Mouse (Mus musculus) B cell, adult 2 months (primary cell): Measurements from ENCODE around the gene Gse1.

ENCODE experiments used
- DNase-seq, 2 experiments: peaks; one replicate each; pipeline ENCODE4 v3.0.0; 2022

Gse1 gene

GRCm38 (mm10) chr8:120463918-120464584 lies 235.8 kb downstream of the Gse1 start:
- DNase-seq, result peak; percentile 65 to 75

DNA sequence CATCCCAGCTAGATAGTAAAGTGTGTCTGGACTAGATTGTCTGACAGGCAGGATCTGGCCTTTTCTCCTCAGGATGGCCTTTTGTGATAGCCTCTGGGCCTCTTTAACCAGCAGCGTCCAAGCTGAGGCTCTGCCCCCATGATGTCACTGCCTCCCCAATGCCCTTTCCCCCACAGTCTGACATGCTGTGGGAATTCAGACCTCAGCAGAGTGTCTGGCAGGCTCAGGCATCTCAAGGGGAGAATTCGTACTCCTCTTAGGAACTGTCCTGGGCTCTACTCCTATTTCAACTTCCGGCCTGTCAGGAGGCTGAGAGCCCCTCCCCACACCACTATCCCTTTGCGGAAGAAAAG lies 236.3 kb downstream of the Gse1 start:
- DNase-seq, result no peak

- no peak for DNase-seq
These were observed 237.5 kb downstream of the Gse1 start for GRCm38 (mm10) chr8:120465710-120466109.

DNA sequence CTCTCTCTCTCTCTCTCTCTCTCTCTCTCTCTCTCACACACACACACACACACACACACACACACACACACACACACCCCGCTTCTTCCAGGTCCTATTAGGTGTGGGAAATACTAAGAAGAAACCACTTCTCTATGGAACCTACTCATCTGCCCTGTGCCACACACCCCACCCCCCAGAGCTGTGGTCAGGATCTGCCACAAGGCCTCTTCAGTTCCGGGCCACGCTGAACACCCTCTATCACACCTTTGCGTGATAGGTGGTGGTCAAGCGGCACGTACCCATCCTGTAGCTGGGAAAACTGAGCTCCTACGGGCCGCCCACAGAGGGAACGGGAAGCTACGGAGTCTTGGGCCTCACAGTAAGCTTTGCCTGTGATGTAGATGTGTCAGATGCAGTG lies 238.0 kb downstream of the Gse1 start:
- DNase-seq, result no peak

GRCm38 (mm10) chr8:120467598-120467997 lies 239.3 kb downstream of the Gse1 start:
- no peak for DNase-seq

DNA sequence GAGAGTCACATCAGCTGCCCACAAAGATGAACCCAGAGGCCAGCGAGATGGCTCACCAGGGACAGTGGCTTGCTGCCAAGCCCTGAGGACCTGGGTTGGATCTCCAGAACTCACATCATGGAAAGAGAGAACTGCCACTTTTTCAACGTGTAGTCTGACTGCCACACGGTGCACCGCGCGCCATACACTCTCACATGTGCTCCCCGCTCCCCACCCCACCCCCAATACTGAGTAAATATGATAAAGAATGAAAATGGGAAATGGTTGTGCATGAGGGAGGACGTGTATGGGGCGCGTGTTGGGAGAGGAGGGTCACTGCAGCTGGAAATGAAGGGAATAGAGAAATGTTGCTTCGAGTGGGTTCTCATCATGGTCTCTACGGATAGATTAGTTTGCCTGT lies 241.9 kb downstream of the Gse1 start:
- no peak for DNase-seq

- peak; percentile 72 to 76 for DNase-seq
These were observed 242.9 kb downstream of the Gse1 start for GRCm38 (mm10) chr8:120471166-120471565.

- no peak for DNase-seq
These were observed 243.5 kb downstream of the Gse1 start for GRCm38 (mm10) chr8:120471752-120472151.

- DNase-seq, result no peak
These were observed 244.0 kb downstream of the Gse1 start for GRCm38 (mm10) chr8:120472230-120472629.

DNA sequence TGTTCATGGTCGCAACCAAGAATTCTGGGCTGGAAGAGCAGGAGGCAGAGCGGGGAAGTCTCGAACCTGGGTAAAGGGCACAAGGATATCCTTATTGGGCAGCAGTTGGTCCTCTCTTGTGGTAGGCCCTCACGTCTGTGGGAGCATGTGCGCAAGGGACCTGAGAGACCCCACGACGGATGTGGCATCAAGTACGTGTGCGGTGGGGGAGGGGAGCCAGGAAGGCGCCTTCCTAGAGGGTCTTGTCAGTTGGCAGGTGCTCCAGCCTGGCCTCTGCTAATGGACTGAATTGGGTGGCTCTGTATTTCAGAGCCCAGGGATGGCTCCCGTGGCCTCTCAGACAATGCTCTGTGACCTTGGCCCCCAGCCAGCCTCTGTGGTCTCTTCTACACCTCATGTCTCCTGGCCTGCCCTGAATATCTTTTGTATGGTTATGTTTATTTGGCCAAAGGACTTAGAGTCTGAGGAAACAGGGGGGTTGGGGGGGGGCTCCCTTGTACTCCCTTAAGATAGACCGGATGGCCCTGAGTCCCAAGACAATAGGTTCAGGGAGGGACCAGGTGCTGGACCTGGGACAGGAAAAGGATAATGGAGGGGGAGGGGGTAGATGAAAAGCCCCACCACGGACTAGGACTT lies 245.6 kb downstream of the Gse1 start:
- DNase-seq, result no peak

GRCm38 (mm10) chr8:120474496-120475235 lies 246.4 kb downstream of the Gse1 start:
- no peak for DNase-seq

GRCm38 (mm10) chr8:120475462-120476201 lies 247.4 kb downstream of the Gse1 start:
- peak; percentile 55 to 60 for DNase-seq

GRCm38 (mm10) chr8:120476711-120477575 lies 248.7 kb downstream of the Gse1 start:
- DNase-seq, result no peak

- no peak for DNase-seq
These were observed 250.5 kb downstream of the Gse1 start for GRCm38 (mm10) chr8:120478754-120479153.

GRCm38 (mm10) chr8:120479691-120480090 lies 251.4 kb downstream of the Gse1 start:
- DNase-seq, result no peak

DNA sequence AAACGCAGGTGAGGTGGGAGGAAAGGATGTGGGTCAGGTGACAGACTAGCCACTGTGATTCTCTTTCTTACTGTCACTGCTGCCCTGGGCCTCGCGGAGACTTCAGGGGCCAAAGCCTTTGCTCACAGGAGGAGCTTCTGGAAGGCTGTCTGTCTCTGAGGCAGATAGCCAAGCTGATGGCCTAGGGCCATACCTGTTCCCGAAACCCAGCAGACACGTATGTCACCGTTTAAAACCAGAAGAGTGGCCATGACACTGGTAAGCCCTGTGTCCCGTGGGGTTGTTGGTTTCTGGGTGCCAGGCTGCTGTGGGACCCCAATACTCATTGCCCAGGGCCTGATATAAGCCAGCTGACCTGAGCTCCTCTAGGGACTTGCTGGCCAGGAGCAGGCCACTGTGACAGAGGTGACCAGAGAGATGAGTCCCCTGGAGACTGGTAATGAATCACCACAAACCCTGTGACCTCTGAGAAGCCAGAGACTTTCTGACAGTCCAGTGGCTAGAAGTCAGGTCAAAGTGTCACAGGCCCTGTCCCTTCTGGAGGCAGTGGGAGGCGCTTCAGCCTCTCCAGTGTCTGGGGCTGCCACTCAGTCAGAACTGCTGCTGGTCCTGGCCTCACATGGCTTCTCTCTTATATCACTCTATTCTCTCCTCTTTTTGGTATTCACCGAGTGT lies 253.9 kb downstream of the Gse1 start:
- no peak for DNase-seq

DNA sequence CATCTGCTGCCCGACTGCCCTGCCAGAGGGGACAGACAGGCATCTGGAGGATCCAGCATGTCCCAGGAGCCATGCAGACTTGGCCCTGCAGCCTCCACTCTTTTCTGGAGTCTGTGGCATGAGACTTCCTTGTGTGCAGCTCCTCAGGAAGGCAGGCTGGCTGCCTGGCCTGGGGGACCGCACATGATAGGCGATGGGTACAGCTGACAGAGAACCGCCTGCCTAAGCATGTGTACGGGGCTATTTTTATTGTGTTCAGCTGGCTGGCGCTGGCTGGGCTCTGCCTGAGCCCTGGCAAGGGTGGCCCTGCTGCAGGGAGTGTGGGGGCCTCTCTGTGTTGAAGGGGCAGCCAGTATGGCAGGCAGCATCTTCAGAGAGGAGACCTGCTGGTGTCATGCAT lies 256.2 kb downstream of the Gse1 start:
- no peak for DNase-seq

- DNase-seq, result no peak
These were observed 256.9 kb downstream of the Gse1 start for GRCm38 (mm10) chr8:120485116-120485515.

DNA sequence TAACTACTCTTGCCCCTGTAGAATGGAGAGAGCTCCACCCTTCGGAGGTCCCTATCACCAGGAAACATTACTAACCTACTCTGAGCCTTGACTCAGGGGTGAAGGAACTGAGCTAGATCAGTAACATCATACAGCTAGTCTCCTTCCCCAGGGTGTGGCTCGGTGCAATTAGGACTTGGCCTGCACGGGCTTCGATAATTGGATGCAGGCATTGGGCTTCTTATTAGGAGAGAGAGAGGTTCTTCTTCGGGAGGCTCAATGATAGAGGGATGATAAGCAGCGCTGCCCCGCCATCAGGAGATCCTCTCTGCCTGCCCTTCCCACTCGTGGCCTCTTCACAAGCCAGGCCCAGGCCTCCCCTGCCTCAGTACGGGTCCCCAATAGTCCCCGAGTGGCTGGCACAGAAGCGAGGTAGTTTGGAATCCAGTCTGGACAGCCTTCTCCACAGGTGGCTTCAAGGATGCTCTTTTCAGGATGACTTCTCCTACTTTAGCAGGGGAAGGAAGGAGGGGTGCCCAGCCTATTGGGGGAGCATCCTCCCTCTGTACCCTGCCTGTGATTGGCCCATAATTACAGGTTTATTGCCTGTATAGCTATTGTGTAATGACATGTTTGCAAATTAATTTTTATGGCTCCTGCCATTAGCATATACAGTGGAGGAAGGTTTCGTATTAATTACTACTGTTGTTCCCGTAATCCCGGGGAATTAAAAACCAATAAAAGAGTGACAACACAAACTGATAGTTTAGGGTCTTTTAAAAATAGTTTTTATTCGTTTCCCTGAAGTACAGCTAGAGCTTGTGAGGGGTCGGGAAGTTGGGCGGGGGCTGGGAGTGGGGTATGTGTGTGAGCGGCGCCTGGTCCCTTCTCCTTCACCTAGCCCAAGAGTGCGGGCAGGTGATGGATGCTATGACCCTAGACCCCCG lies 257.6 kb downstream of the Gse1 start:
- no peak for DNase-seq

DNA sequence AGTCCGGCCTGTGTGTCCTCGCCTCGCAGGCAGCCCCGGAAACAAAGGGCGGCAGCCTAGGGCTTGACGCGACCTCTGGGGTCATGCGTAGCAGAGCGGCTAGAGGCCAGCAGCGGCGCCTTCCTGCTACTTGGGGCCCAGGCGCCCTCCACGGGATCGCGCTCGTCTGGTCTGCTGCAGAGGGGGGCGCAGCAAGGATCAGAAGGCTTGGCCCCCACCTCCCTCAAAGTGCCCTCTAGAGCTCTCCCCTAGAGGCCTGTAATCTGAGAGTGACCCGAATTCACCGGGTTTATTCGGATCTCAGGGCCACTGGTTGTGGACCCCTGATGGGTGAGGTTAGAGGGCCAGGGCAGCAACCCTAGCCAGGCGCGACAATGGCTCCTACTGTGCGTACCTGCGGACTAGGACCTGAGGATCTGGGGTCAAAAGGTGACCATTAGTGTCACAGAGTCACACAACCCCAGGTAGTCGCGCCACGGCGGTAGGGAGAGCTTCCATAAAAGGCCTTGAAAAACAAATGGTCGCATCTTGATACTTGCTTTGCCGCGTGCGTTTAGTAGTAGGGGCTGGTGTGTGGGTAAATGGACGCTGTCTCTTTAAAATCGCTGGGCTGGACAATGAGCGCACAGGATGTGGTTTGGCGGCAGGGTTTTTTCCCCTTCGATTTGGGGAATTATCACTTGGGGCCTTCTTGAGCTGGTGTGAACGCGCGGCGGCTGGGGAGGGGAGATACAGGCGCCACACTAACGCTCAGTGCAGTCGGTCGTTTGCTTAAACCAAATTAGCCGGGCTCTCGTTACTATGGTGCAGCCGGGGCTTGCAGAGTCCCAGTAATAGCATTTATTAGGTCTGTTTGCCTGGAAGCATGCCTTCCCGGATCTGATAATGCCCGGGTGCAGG lies 258.5 kb downstream of the Gse1 start:
- DNase-seq, result peak; percentile 86 to 89
